Mouse (Mus musculus) heart, adult 11 months (tissue): Measurements from ENCODE around the gene Myrip.
A peak's percentile ranks its signal among the peaks of the same experiment; 100 is the strongest.

Source experiments
- DNase-seq: peaks from one replicate; pipeline ENCODE4 v3.0.0; 2022

The Myrip gene

DNA sequence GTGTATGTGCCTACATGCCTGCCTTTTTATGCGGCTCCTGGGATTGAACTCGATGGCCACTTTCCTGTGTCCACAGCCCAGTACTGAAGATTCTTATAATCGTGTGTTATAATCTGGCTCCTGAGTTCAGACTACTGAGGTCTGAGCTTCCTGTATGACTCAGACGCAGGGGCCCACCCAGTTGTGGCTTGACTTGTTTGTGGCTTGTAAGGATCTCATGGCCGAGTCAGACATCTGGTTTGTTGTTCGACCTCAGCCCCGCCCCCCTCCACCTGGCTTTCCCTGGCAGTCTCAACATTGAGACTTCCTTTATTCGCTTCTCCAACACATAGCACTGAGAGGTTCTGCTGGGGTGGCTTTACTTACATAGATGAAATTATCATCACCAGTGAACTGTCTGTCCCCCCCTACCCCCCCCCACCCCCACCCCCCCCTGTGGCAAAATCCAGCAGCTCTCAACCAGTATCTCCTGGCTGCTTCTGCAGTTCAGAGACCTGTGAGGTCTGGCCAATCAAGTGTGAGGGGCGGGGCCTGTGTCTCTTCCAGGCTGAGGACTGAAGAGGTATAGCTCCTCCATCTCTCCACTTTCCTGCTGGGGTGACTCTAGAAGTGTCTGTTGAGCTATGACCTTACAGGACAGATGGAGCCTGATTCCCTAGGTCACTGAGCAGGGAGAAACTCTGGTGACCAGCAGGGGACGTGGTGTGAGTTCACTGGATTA, 38.8 kb downstream of the Myrip start:
- peak; percentile 97 for DNase-seq

DNA sequence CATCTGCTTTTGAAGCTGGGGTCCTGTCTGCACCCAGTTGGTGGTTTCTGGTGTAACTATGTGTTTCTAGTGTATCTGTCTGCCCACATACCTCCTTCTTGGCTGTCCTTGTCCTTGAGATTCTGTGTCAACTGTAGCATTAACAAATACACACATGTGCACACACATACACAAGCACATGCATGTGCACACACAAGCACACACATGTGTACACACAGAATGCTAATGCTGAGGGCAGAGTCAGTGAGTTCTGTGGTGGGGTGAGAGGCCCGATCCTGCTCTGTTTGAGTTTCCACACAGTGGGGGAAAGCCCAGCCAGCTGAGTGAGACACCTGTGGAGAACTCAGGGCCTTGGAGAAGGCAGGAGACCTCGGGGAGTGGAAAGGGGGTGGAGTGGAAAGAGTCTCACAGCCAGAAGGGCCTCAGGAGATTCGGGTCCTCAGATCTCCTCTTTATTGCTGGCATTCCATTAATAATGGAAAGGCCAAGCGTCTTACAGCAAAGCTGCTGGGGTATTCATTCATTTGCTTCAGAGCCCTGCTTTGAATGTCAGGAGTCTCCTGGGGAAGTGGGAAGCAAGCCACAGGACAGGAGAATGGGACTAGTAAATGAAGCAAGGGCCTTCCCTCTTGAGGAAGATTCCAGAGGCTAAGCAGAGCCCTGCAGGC, 41.9 kb downstream of the Myrip start:
- peak; percentile 88 for DNase-seq

DNA sequence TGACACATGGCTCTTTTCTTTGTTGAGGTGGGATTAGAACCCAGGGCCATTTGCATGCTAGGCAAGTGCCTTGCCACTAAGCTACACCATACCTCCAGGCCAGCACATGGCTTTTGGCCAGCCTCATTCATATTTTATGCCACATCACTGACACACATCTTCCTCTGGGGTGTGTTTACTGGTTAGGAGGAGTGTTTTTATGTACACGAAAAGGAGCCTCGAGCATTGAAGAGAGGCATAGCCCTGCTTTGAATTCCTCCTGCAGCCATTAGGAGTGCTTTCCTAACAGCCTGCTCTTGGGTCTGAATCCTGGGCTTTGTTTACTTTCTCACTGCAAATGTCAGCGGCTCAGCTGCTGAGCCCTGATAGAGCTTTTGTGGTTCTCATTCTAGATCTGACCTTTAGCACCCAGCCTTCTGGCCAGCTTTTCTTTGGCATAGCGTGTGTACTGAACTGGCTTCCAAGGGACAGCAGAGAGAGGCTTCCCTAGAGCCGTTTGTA, 44.4 kb downstream of the Myrip start:
- peak; percentile 98 for DNase-seq

DNA sequence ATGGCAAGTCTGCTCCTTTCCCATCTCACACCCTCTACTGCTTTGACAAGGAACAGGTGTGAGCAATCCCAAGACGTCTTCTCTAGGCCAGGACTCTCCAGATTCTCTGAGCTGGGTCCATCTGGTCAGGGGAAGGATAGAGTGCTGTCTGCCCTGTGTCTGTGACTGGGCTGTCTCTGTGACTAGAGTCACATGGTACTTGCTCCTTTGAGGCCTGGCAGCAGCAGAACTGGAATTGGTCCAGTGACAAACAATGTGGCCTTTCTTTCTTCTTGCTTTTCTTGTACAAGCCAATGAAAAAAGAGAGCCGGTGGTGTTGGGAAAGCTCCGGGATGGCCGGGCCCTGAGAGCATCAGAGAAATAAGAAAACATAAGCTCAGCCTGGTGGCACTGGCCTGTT, 47.8 kb downstream of the Myrip start:
- DNase-seq: peak; percentile 98

DNA sequence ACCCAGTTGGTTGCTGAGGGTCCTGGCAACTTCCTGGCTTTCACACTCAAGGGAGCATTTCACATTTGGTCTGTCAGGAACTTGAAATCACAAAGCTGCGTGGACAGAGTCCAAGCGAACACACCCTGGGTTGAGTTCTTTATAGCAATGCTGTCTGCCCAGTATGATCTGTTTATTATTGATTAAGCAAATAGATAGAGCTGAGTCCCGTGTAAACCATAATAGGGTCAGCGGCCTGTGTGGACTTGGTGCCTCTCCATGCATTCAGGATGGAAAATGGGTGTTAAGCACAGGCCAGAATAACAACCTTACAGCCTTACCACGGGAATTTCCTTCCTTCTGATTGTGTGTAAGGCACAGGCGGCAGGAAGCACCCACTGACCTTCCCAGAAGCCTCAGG, 49.0 kb downstream of the Myrip start:
- peak; percentile 97 for DNase-seq

DNA sequence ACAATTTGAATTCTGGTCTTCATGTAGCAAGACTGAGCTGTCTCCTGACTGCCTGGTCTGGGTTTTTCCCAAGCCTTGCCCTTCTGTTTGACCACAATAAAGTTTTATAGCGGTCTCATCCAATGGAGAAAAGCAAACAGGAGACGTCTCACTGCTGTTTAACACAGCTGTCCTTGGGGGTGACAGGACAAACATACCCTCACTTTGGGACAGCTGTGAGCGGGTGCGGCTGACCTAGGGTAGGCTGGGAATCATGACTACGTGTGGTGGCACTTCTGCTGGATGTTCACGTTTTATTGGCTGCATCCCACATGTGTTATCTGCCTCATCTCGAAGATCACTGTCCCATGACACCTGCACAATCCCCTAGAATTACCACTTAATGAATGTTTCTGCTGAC, 49.7 kb downstream of the Myrip start:
- peak; percentile 91 for DNase-seq

DNA sequence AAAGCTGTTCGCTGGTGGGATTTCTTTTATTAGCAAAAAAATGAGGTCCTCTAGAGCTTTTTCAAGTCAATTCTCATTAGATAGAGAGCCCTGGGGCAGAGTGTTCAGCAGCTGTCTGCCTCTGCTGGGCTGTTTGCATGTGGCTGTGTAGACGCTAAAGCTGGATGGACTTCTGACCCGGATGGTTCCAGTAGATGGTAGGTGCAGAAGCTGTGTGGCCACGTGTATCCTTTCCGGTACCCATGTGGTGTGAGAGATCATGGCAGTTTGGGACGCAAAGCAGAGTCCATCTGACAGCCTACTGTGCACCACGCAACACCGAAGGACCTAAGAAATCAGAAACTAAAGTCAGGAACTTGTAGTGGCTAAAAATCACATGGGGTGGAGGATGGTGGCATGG, 50.2 kb downstream of the Myrip start:
- DNase-seq: peak; percentile 89

DNA sequence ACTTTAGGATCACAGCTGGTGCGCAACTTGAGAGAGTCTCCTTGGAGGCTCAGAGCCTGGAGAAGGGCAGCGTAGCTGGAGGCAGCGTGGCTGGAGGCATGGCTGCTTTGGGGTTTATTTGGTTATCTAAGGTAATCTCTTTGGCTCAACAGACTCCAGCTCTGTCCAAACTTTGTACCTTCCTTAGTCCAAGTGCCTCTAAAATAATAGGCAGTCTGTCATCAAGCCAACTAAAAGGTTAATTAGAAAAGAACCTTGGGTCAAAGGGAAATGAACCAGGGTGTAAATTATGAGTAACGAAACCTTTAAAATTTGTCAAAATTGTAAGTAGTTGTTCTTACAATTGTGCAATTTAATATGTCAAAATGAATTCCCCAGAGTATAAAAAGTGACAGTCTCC, 51.7 kb downstream of the Myrip start:
- DNase-seq: peak; percentile 88

DNA sequence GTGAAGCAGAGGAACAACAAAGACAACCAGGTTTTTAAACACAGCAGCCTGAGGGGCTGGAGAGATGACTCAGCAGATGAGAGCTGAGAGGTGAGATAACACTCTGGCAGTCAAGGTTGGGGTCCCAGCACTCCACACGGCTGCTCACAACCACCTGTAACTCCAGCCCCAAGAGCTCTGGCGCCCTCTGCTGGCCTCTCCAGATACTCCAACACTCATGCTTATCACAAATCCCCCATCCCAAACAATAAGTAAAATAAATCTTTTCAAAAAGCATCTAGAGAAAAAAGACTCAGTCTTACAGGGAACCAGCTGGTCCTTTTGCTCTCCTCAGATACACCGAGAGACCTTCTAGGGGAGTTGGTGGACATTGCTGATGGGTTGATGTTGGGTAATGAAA, 52.7 kb downstream of the Myrip start:
- no peak for DNase-seq

DNA sequence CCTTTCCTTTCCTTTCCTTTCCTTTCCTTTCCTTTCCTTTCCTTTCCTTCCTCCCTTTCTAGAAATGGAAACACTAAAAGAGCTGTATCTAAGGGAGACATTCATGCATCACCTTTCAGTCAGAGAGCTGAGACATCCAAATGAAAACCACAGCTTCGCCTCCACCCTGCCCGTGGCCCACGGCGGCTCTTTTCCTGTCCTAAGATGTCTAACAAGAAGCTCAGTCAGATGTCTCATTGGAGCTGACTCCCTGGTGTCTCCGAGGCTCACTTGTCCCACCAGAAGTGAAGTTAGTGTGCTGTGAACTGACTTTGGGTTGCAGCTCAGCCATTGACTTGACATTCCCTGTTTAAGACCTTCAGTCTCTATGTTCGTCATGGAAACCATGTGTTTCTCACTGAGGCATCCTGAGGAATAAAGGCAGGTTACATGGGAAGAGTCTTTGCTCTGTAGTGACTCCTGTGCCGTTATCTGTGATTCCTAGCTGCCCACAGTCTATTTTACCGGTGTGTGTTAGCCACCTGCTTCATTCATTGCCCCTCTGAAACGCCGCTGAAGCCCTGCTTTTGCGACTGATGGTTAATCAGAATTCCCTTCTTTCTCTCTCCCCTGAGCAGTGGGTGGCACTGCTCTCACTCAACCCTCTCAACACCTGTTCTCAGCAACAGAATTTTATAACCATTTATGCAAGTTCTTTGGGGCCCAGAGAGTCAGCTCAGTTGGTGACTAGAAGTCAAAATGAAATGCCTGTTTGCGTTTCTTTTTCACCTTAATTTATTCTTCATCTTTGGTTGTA, 53.4 kb downstream of the Myrip start:
- DNase-seq: no peak

DNA sequence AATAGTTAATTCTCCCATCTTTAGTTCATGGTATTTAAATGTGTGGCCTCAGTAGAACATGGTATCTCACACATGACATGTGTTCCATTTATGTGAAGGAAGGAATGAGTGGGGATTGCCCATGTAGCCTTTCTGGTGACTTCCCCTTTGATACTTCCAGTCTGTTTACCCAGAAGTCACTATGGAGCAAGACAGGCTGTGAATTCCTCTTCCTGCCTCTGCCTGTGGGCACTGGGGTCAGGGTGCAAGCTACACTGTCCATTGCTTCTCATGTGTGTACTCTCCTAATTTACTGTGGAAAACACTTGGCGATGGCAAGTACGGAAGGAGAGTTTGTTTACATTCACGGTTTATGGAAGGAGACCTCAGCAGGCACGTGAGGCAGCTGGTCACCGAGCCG, 55.2 kb downstream of the Myrip start:
- no peak for DNase-seq

DNA sequence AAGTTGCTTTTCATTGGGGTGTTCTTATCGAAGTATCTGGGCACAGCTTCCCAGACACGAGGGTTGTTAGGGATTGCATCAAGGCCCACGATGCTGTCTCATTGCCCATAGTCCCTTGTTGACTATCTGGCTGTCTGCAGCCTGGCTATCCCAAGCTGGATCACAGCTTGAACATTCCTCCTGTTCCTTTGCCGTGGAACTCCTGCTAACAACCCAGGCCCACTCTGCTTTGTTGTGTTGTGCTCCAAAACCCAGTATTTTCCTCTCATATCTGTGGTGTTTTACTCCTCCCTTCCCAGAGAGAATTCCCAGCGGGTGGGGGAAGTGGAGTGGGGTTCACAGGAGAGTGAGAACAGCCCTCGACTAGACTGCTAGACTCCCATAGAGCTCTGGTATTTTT, 56.7 kb downstream of the Myrip start:
- peak; percentile 95 for DNase-seq

DNA sequence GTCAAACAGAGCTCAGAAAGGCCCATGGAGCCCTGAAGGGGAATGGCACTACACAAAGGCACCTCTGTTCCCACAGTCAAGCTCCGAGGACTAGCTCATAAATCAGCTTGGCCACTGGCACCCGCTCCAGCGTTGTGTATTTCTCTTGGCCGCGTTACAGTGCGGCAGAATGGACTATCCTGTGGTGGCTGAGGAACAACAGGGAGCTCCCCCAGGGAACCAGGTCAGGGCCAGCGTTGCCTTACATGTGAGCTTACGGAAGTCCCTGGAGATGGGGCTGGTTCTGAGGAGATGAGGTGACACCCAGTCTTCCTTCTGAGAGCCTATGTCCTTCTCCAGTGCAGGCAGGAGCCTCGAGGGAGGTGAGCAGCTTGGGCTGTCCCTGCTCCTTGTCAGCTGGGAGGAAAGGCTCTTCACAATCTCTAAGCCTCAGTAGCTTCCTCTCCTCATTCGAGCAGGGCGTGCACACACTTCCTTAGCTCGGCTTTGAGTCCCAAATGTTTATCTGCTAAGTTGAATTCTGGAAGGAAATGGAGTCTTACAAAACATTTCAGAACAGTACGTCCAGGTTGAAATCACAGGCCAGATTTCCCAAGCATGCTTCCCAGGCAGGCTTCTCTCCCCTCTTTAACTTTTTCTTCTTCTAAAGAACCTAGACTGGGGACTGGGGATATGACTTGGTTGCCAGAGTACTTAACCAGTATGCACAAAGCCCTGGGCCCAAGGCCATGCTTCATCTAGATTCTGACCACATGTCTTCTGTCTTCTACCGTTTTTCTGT, 59.3 kb downstream of the Myrip start:
- peak; percentile 100 for DNase-seq

DNA sequence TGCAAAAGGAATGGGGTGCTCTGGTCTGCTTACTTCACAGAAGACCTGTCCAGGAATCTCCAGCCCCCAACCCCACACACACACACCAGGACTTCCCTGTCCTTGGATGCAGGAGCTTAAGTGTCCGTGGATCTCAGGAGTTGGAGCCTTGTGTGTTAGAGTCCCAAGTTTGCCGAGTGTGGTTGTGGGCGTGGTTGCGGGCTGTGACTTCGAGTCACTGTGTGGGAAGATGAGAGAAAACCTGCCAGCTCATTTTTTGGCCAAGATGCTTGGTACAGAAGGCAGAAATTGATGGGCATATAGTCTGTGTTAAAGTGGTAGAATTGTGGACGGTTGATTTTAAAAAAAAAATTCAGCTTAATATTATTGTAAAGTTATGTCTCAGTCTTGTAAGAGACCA, 60.3 kb downstream of the Myrip start:
- no peak for DNase-seq

DNA sequence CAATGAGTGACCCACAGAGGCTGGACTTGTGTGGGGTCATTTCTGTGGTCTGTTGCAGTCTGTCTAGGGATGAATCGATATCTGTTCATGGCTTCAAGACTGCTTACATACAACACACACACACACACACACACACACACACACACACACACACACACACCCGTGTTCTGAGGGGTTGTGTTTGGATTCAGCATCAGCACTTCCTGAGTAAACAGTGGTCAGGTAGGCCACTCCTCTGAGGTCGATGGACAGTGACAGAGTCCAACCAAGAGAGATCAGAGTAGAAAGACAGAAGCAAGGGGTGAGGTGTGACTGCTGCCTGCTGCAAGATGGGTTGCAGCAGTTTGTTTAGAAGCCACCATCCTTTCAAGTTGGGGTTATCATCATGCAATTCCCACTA, 61.4 kb downstream of the Myrip start:
- DNase-seq: no peak

DNA sequence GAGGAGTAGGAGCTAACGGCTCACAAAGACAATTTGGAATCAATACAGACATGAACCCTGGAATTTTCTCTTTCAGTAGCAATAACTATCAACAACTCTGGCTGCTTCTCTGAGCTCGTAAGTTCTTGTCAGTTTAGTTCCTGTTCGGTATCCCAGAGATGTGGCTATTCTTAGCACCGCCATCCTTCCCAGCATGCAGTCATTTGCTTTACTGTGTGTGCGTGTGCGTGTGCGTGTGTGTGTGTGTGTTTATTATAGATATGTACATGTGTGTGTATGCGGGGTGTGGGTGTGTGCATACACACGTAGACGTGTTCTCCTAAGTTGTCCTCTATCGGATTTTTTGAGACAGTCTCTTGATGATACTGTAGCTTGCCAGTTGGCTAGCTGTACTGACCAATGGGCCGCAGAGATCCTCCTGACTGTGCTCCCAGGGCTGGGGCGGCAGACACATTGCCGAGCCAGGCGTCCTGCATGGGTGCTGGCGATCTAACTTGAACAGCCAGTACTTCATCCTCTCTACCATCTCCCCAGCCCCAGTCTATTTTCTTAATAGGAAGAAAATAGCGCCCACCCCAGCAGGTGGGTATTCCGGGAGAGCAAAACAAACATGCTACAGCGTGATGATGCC, 63.5 kb downstream of the Myrip start:
- peak; percentile 97 for DNase-seq

DNA sequence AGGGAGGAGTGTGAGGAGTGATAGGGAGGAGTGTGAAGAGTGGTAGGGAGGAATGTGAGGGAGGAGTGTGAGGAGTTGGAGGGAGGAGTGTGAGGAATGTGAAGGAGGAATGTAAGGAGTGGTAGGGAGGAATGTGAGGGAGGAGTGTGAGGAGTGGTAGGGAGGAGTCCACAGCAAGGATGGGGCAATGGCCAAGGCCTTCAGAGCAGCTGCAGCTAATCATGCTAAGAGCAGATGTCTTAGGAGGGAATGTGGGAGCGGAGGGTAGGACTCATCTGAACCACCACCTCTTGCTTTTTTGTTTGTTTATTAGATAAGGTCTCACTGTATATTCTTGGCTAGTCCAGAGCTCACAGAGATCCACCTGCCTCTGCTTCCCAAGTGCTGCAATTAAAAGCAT, 66.2 kb downstream of the Myrip start:
- DNase-seq: no peak

DNA sequence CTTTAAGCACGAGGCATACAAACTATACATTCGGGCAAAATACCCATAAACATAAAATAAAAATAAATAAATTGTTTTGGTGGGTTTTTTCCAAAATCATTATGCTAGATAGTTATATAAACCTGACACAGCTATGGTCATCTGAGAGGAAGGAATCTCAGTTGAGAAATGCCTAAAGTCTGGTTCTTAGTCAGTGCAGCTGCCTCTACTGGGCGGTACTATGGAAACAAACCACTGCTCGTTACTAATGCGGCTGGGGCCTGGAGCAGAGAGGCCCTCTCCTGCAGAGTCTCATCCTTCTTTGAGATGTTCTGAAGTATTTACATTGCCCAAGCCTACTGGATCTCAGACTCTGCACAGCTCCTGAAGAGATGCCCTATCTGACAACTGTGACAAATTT, 70.3 kb downstream of the Myrip start:
- DNase-seq: no peak

DNA sequence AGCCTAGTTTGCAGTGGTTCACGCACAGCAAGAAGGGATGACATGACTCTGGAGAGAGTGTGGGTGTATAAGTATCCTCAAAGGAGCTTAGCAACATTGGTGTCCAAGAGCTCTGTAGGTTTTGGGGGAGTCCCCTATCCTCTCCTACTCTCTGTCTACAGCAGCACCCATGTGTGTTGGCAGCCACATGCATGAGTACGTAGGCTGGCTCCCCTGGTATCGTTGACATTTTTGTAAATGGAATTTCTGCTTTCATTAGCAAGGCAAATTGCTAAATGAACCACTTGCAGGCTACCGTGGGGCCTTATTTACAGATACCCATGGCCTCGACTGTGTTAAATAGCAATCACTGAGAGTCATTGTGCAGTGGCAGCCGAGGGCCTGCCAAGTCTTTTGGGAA, 71.0 kb downstream of the Myrip start:
- DNase-seq: no peak

DNA sequence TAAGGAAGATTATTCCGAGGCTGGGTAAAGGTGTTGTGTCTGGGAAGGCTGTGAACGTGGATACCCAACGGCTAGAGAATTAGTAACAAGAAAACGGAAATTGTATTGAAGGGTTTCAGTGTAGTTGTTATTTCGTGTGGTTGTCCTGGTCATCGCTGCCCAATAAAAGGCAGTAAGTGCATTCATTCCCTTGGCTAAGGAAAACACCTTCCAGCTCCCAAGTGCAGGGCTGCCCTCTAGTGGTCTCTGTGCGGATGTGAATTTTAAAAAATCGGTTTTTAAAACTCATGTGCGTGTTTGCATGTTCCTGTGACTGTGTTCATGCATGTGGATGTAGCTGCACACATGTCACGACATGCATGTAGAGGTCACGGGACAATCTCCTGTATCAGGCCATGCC, 76.4 kb downstream of the Myrip start:
- DNase-seq: no peak

DNA sequence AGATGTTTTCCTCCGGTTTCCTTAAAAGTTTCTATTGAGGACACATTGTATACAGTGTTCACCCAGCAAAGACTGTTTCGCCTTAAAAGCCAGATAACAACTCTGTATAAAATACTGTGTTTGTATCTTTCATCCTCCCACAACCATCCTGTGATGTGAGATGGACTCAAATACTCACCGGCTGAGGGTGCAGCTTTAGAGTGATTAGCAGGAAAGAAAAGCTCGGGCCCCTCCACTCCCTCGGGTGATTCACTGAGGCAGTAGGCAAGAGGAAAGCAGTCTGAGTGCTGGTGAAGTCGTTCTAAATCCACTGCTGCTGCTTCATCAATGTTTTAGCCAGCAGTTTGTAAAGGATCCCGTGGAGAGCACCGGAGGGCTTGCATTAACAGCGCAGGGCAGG, 93.9 kb downstream of the Myrip start:
- DNase-seq: no peak

DNA sequence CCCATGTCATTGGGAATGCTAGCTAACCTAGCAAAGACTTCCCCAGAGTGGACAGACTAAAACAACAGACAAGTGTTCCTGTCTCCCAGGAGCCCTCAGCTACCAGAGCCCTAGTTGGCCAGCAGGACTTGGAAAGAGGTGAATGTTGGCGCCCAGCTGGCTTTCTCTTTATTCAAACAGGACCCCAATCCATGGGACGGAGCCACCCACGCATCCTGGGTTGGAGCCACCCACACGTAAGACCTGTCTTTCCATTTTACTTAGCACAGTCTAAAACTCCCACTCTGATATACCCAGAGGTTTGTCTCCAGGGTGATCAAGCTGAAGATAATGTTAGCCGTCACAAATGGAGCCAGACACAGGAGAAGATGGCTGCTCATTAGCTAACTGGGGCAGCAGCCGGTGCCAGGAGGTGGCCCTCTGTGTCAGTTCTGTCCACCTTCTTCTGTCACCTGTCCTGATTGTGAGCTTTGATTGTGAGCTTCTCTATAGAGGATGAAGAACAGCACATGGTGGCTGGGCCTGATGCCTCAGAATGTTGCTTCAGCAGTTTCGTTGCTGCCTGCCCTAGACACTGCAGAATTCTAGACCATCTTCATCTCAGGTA, 95.4 kb downstream of the Myrip start:
- peak; percentile 81 for DNase-seq
